In the genomic region with DNA sequence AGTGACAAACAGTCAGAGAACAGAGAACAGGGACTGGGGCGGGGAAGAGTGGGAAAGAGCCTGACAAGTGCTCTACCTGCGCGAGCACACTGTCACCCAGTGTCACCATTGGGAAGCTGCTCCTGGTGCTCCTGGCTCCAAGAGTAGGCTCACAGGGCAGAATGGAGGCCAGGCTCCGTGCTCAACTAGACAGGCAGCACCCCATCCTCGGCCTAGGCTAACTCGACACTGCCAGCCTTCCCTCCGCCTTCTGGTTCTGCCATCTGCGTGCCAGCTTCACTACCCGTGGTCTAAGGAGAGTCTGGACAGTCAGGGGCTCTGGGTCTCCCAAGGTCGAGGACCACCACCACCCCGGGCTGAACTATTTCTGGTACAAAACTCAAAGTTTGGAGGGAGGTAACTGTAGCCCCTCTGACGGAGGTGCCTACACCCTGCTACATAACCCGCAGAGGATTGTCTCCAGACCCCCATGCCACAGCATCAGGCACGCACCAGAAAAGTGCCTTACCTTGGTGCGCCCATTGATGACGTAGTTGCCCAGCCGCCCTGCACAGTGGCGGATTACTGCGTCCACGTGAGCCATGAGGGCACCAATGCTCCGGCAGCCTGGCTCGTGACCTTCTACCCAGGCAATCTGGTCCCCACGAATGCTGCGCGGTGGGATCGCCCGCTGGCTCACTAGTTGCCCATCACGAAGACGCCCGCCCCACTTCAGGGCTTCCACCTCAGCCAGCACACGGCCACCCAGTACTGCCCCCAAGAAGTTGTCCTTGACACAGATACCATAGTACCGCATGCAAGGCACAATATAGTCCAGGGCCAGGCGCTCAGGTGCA, we compare ENCODE assay signal across 8 mouse cellular contexts. TPM values are rescaled to one million over a fixed set of nuclear protein-coding genes. Genes with fewer than 3 reads are reported as not detected.
A peak's percentile ranks its signal among the peaks of the same experiment; 100 is the strongest.
DNase-seq lines count a peak whose midpoint lies in the region; ATAC-seq lines count a peak whose summit lies in the region.

No protein-coding gene starts in this region.

- H3K9me3 ChIP-seq in forebrain, embryonic 15.5 days = no peaks in the 10 kb centered on the region
- H3K9me3 ChIP-seq in limb, embryonic 11.5 days (ENCODE audit: control insufficient read depth, low read length) = no peaks in the 10 kb centered on the region
- H3K9me3 ChIP-seq in stomach, embryonic 16.5 days (replicated peaks; ENCODE audit: control insufficient read depth, low read length) = no peaks in the 10 kb centered on the region

- peak; percentile 94 for DNase-seq in heart, adult 11 months
- DNase-seq in heart, adult 9 months (ENCODE audit: low spot score in 2 of 2) = no peak
- DNase-seq in adrenal gland, adult 2 months = peak; percentile 77
- DNase-seq in limb, embryonic 11.5 days (ENCODE audit: low spot score) = no peak
- DNase-seq in left cerebral cortex, postnatal 25 days (ENCODE audit: low spot score in 2 of 2) = no peak
- no peak for DNase-seq in urinary bladder, adult 2 months (ENCODE audit: low spot score)

- H3K36me3 ChIP-seq in forebrain, embryonic 15.5 days = peaks cover 12% of the 10 kb centered on the region; the same call in 1 of the 2 replicates
- peaks cover 8% of the 10 kb centered on the region for H3K36me3 ChIP-seq in limb, embryonic 11.5 days (ENCODE audit: control insufficient read depth, insufficient read depth, low read length)
- peaks cover 11% of the 10 kb centered on the region for H3K36me3 ChIP-seq in stomach, embryonic 16.5 days (ENCODE audit: control insufficient read depth, insufficient read depth, low read length)

- H3K27ac ChIP-seq in forebrain, embryonic 15.5 days (replicated peaks) = no peak overlapping the region
- H3K27ac ChIP-seq in limb, embryonic 11.5 days (replicated peaks; ENCODE audit: low read depth, low read length) = no peak overlapping the region
- no peak overlapping the region for H3K27ac ChIP-seq in stomach, embryonic 16.5 days (ENCODE audit: low read length)

- H3K27me3 ChIP-seq in forebrain, embryonic 15.5 days = no peaks in the 10 kb centered on the region
- H3K27me3 ChIP-seq in limb, embryonic 11.5 days (ENCODE audit: control insufficient read depth, insufficient read depth, low read length) = no peaks in the 10 kb centered on the region
- H3K27me3 ChIP-seq in stomach, embryonic 16.5 days (ENCODE audit: control insufficient read depth, insufficient read depth, low read length) = no peaks in the 10 kb centered on the region

- peak overlapping the region; percentile 85 for H3K4me2 ChIP-seq in forebrain, embryonic 15.5 days (replicated peaks)
- peak overlapping the region; percentile 70 for H3K4me2 ChIP-seq in limb, embryonic 11.5 days (ENCODE audit: low read depth, severe bottlenecking)
- peak overlapping the region; percentile 73 for H3K4me2 ChIP-seq in stomach, embryonic 16.5 days (ENCODE audit: low read depth, low read length)

- ATAC-seq in forebrain, embryonic 15.5 days (replicated peaks) = no peak
- ATAC-seq in limb, embryonic 11.5 days (ENCODE audit: insufficient number of reproducible peaks, low FRiP score, low TSS enrichment, low read depth) = no peak
- ATAC-seq in stomach, embryonic 16.5 days (ENCODE audit: insufficient read depth, low FRiP score) = no peak

- intact Hi-C loops in left cerebral cortex, postnatal 25 days (cut with DNase I) = no loop called here

- H3K4me3 ChIP-seq in forebrain, embryonic 15.5 days = peak overlapping the region; percentile 90
- peak overlapping the region; percentile 11; the same call in 1 of the 2 replicates for H3K4me3 ChIP-seq in limb, embryonic 11.5 days (ENCODE audit: low read depth, low read length)
- peak overlapping the region; percentile 80 for H3K4me3 ChIP-seq in stomach, embryonic 16.5 days (replicated peaks; ENCODE audit: low read length)

- peaks cover 70% of the 10 kb centered on the region for H3K4me1 ChIP-seq in forebrain, embryonic 15.5 days
- peaks cover 26% of the 10 kb centered on the region for H3K4me1 ChIP-seq in limb, embryonic 11.5 days (ENCODE audit: control insufficient read depth, insufficient read depth, low read length)
- peaks cover 60% of the 10 kb centered on the region for H3K4me1 ChIP-seq in stomach, embryonic 16.5 days (ENCODE audit: control insufficient read depth, insufficient read depth, low read length)

- peak overlapping the region; percentile 86 for H3K9ac ChIP-seq in forebrain, embryonic 15.5 days (replicated peaks)
- 0 out of 2 replicates have a peak overlapping the region, but pooled peaks have one; percentile 18 for H3K9ac ChIP-seq in limb, embryonic 11.5 days (ENCODE audit: low read length)
- H3K9ac ChIP-seq in stomach, embryonic 16.5 days (ENCODE audit: low read length) = peak overlapping the region; percentile 94

- 83% methylated on average over 33 of the region's 33 CpGs for WGBS in forebrain, embryonic 15.5 days
- WGBS in limb, embryonic 11.5 days = 83% methylated on average over 33 of the region's 33 CpGs
- 77% methylated on average over 33 of the region's 33 CpGs for WGBS in stomach, embryonic 16.5 days

RNA-seq across cellular contexts. Expression of gene Egln2, which starts 2.3 kb away (rescaled TPM):
- 100 to 1,000 TPM in 1 of 2 experiments, 10 to 100 TPM in 1; 85.6 to 101 TPM for total RNA-seq in adrenal gland, adult 2 months (2021)
- polyA plus RNA-seq in adrenal gland, adult 2 months (2012; rRNA removed) = 142 and 144 TPM in 2 replicates
- 107 and 109 TPM in 2 replicates for polyA plus RNA-seq in forebrain, embryonic 15.5 days (2015; fragmentation: Nextera tagmentation; extraction: Ambion mirVana)
- 49.3 and 52.3 TPM in 2 replicates for polyA plus RNA-seq in limb, embryonic 11.5 days (2014; fragmentation: Nextera tagmentation; extraction: Ambion mirVana)
- polyA plus RNA-seq in stomach, embryonic 16.5 days (2015; fragmentation: Nextera tagmentation; extraction: Ambion mirVana) = 55.8 and 56.3 TPM in 2 replicates
- total RNA-seq in left cerebral cortex, postnatal 25 days (2021) = 100 to 1,000 TPM in 1 of 2 experiments, 10 to 100 TPM in 1; 98.1 to 101 TPM
- polyA plus RNA-seq in urinary bladder, adult 2 months (2012; rRNA removed) = 64.2 and 67.5 TPM in 2 replicates

RNA-seq across cellular contexts. Expression of gene Cyp2t4, which starts 10.8 kb away (rescaled TPM):
- total RNA-seq in adrenal gland, adult 2 months (2021) = not detected
- polyA plus RNA-seq in adrenal gland, adult 2 months (2012; rRNA removed) = not detected in 2 replicates
- 0.27 TPM in 2 replicates for polyA plus RNA-seq in forebrain, embryonic 15.5 days (2015; fragmentation: Nextera tagmentation; extraction: Ambion mirVana)
- polyA plus RNA-seq in limb, embryonic 11.5 days (2014; fragmentation: Nextera tagmentation; extraction: Ambion mirVana) = 0.09 TPM in 1 of 2 replicates, not detected in the other
- 0.18 and 0.31 TPM in 2 replicates for polyA plus RNA-seq in stomach, embryonic 16.5 days (2015; fragmentation: Nextera tagmentation; extraction: Ambion mirVana)
- total RNA-seq in left cerebral cortex, postnatal 25 days (2021) = not detected
- polyA plus RNA-seq in urinary bladder, adult 2 months (2012; rRNA removed) = not detected in 2 replicates

RNA-seq across cellular contexts. Expression of gene Rab4b, which starts 14.4 kb away (rescaled TPM):
- 10 to 100 TPM; 53.2 to 60.9 TPM for total RNA-seq in adrenal gland, adult 2 months (2021)
- polyA plus RNA-seq in adrenal gland, adult 2 months (2012; rRNA removed) = 86.9 and 97.4 TPM in 2 replicates
- polyA plus RNA-seq in forebrain, embryonic 15.5 days (2015; fragmentation: Nextera tagmentation; extraction: Ambion mirVana) = 79.0 and 86.9 TPM in 2 replicates
- 51.6 and 55.1 TPM in 2 replicates for polyA plus RNA-seq in limb, embryonic 11.5 days (2014; fragmentation: Nextera tagmentation; extraction: Ambion mirVana)
- polyA plus RNA-seq in stomach, embryonic 16.5 days (2015; fragmentation: Nextera tagmentation; extraction: Ambion mirVana) = 68.9 and 72.7 TPM in 2 replicates
- total RNA-seq in left cerebral cortex, postnatal 25 days (2021) = 10 to 100 TPM; 85.3 to 91.2 TPM
- polyA plus RNA-seq in urinary bladder, adult 2 months (2012; rRNA removed) = 69.2 and 85.6 TPM in 2 replicates

RNA-seq across cellular contexts. Expression of gene Gm21983, which starts 16.6 kb away (rescaled TPM):
- not detected for total RNA-seq in adrenal gland, adult 2 months (2021)
- polyA plus RNA-seq in adrenal gland, adult 2 months (2012; rRNA removed) = 0.10 TPM in 1 of 2 replicates, not detected in the other
- not detected in 2 replicates for polyA plus RNA-seq in forebrain, embryonic 15.5 days (2015; fragmentation: Nextera tagmentation; extraction: Ambion mirVana)
- polyA plus RNA-seq in limb, embryonic 11.5 days (2014; fragmentation: Nextera tagmentation; extraction: Ambion mirVana) = 0.48 TPM in 1 of 2 replicates, not detected in the other
- polyA plus RNA-seq in stomach, embryonic 16.5 days (2015; fragmentation: Nextera tagmentation; extraction: Ambion mirVana) = not detected in 2 replicates
- not detected for total RNA-seq in left cerebral cortex, postnatal 25 days (2021)
- not detected in 2 replicates for polyA plus RNA-seq in urinary bladder, adult 2 months (2012; rRNA removed)

RNA-seq across cellular contexts. Expression of gene Mia, which starts 16.6 kb away (rescaled TPM):
- not detected for total RNA-seq in adrenal gland, adult 2 months (2021)
- 0.44 TPM in 1 of 2 replicates, not detected in the other for polyA plus RNA-seq in adrenal gland, adult 2 months (2012; rRNA removed)
- polyA plus RNA-seq in forebrain, embryonic 15.5 days (2015; fragmentation: Nextera tagmentation; extraction: Ambion mirVana) = 9.4 and 14.8 TPM in 2 replicates
- polyA plus RNA-seq in limb, embryonic 11.5 days (2014; fragmentation: Nextera tagmentation; extraction: Ambion mirVana) = 5.5 and 8.7 TPM in 2 replicates
- 8.0 and 9.3 TPM in 2 replicates for polyA plus RNA-seq in stomach, embryonic 16.5 days (2015; fragmentation: Nextera tagmentation; extraction: Ambion mirVana)
- total RNA-seq in left cerebral cortex, postnatal 25 days (2021) = 1 to 10 TPM in 1 of 2 experiments, under 1 TPM in 1; 0.62 to 1.7 TPM
- polyA plus RNA-seq in urinary bladder, adult 2 months (2012; rRNA removed) = 0.23 and 0.47 TPM in 2 replicates

Comparison
In these comparisons a context has a peak if more than half of its experiments do, and no peak if none do; other contexts are left out.
1. DNase-seq: peak in heart, adult 11 months (single experiment) and adrenal gland, adult 2 months (single experiment); none in heart, adult 9 months (0 of 2), limb, embryonic 11.5 days (single experiment), left cerebral cortex, postnatal 25 days (0 of 2) and urinary bladder, adult 2 months (single experiment).
2. H3K4me3 ChIP-seq: peak in every context shown above with its lines; median percentile 90 in forebrain, embryonic 15.5 days; 80 in stomach, embryonic 16.5 days; 11 in limb, embryonic 11.5 days.
3. H3K9ac ChIP-seq: peak in every context shown above with its lines; median percentile 94 in stomach, embryonic 16.5 days; 86 in forebrain, embryonic 15.5 days; 18 in limb, embryonic 11.5 days.
4. Peak in every context shown above with its lines, with median percentiles within 50 percentile points of each other: H3K4me2 ChIP-seq.